Mouse (Mus musculus): ENCODE measurements around the gene Nr2c2. TPM values are rescaled to one million over a fixed set of nuclear protein-coding genes. Genes with fewer than 3 reads are reported as not detected.
"Not testable (repeated sequence)": the region's sequence is repeated elsewhere in the genome, so short reads cannot be mapped to it uniquely, and the experiment has no call there.

Nr2c2 gene
- 10 to 100 TPM; 32.4 to 41.1 TPM for total RNA-seq (2021)
- polyA plus RNA-seq (2012; rRNA removed) = 8.1 and 12.0 TPM in 2 replicates
- long read RNA-seq, partial matches to known transcripts = 0 of 2 reads
- long read RNA-seq, other reads (novel, unspliced or antisense) = 2 of 2 reads

GRCm38 (mm10) chr6:92091130-92091591 is at the start of gene Nr2c2:
Nr2c2 (plus strand) TSS chr6:92091390.
- DNase-seq = peak; percentile 92

- DNase-seq = peak; percentile 44
Observed at GRCm38 (mm10) chr6:92042055-92042454, 49.1 kb upstream of the Nr2c2 start.

GRCm38 (mm10) chr6:92042850-92043249 is 48.3 kb upstream of the Nr2c2 start:
- no peak for DNase-seq

GRCm38 (mm10) chr6:92057768-92058167 is 33.4 kb upstream of the Nr2c2 start:
- no peak for DNase-seq

- no peak for DNase-seq
Observed at GRCm38 (mm10) chr6:92061725-92062124, 29.5 kb upstream of the Nr2c2 start.

- DNase-seq = peak; percentile 62
Observed at GRCm38 (mm10) chr6:92063452-92063851, 27.7 kb upstream of the Nr2c2 start.

- DNase-seq = peak; percentile 53
Observed at GRCm38 (mm10) chr6:92064101-92064500, 27.1 kb upstream of the Nr2c2 start.

- DNase-seq = peak; percentile 39
Observed at GRCm38 (mm10) chr6:92065721-92066496, 25.3 kb upstream of the Nr2c2 start.

GRCm38 (mm10) chr6:92067146-92067790 is 23.9 kb upstream of the Nr2c2 start:
- peak; percentile 75 for DNase-seq

GRCm38 (mm10) chr6:92071121-92071839 is 19.9 kb upstream of the Nr2c2 start:
- DNase-seq = no peak

GRCm38 (mm10) chr6:92080730-92081129 is 10.5 kb upstream of the Nr2c2 start:
- no peak for DNase-seq

GRCm38 (mm10) chr6:92082756-92083155 is 8.4 kb upstream of the Nr2c2 start:
- no peak for DNase-seq

GRCm38 (mm10) chr6:92084932-92085331 is 6.3 kb upstream of the Nr2c2 start:
- no peak for DNase-seq

- DNase-seq = not testable (repeated sequence)
Observed at GRCm38 (mm10) chr6:92089141-92089540, 2.0 kb upstream of the Nr2c2 start.

- no peak for DNase-seq
Observed at GRCm38 (mm10) chr6:92089982-92090381, 1.2 kb upstream of the Nr2c2 start.

GRCm38 (mm10) chr6:92090497-92090896 is 693 bp upstream of the Nr2c2 start:
- DNase-seq = no peak

GRCm38 (mm10) chr6:92091767-92092489 is 738 bp downstream of the Nr2c2 start:
- peak; percentile 100 for DNase-seq

GRCm38 (mm10) chr6:92092737-92093136 is 1.5 kb downstream of the Nr2c2 start:
- DNase-seq = no peak

GRCm38 (mm10) chr6:92093869-92094268 is 2.7 kb downstream of the Nr2c2 start:
- DNase-seq = no peak

- no peak for DNase-seq
Observed at GRCm38 (mm10) chr6:92100679-92101360, 9.6 kb downstream of the Nr2c2 start.

GRCm38 (mm10) chr6:92124547-92124946 is 33.4 kb downstream of the Nr2c2 start:
- no peak for DNase-seq
